Comparison of ENCODE assay signal across 20 mouse cellular contexts in the genomic region with DNA sequence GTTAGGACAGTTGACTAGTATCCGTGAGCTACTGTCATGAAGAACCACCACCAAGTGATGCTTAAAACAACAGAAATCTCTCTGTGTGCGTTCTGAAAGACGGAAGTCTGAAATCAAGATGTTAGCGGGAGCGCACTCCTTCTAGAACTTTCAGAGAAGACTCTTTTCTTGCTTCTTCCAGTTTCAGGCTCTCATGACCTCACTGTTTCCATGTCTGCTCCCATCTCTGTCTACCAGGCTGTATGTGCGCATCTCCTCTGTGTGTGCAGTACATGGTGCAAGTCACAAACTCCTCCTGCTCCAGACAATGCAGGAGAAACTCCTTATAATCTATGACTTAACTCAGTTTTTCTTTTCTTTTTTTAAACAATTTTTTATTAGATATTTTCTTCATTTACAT. TPM values are rescaled to one million over a fixed set of nuclear protein-coding genes. Genes with fewer than 3 reads are reported as not detected.
DNase-seq lines count a peak whose midpoint lies in the region; ATAC-seq and TF ChIP-seq lines count a peak whose summit lies in the region.
"Had no signal": no experiment of that assay in that cellular context is flagged by ENCODE, and none has a peak within 500 bp of the region (broad histone marks: within the 10 kb centered on the region; RNA-seq: fewer than 3 reads in every experiment).

No protein-coding gene starts in this region.

- TF ChIP-seq CTCF in CH12.LX (conservative IDR thresholded peaks at IDR 0.05 in 1 of 2, IDR thresholded peaks at IDR 0.05 in 1 of 2; ENCODE audit: low read depth in 2 of 2, low read length in 2 of 2), result no peak
- TF ChIP-seq CTCF in liver, postnatal 0 days (IDR thresholded peaks at IDR 0.05; ENCODE audit: low read depth), result no peak

- dilution Hi-C loops in CH12.LX (cut with MboI; ENCODE audit: extremely low pct_ligation_motif_present, extremely low pct_unique_long_range_greater_than_20kb, low sequenced_read_pairs), result no loop called here

- no peak overlapping the region for H3K4me3 ChIP-seq in CH12.LX (replicated peaks in 1 of 3; ENCODE audit: low read depth in 2 of 3, low read length in 2 of 3, poor library complexity in 1 of 3)
- H3K4me3 ChIP-seq in liver, postnatal 0 days (ENCODE audit: low read depth, low read length), result no peak overlapping the region

- in situ Hi-C loops in CH12.LX (cut with MboI; ENCODE audit: low pct_ligation_motif_present, low pct_unique_long_range_greater_than_20kb, low sequenced_read_pairs), result loop anchor here (5.0 to 25.0 kb wide), 3 partner anchors 229 to 744 kb away; partner anchors contain the start of genes Cdc20b and Gpx8

- peak; percentile 56; the same call in 1 of the 2 replicates for TF ChIP-seq EP300 in CH12.LX (IDR thresholded peaks at IDR 0.05; ENCODE audit: low read length)
- no peak for TF ChIP-seq EP300 in liver, postnatal 0 days (IDR thresholded peaks at IDR 0.05; ENCODE audit: low read depth)

- peaks cover 0 to 1% of the 10 kb centered on the region in 2 experiments for H3K36me3 ChIP-seq in CH12.LX (replicated peaks in 1 of 2; ENCODE audit: control insufficient read depth in 1 of 2, insufficient read depth in 1 of 2, low read length in 1 of 2)
- H3K36me3 ChIP-seq in liver, postnatal 0 days (replicated peaks; ENCODE audit: insufficient read depth, low read length), result no peaks in the 10 kb centered on the region
- H3K36me3 ChIP-seq: G1E had no signal

- H3K9me3 ChIP-seq in CH12.LX (replicated peaks; ENCODE audit: low read length), result no peaks in the 10 kb centered on the region
- H3K9me3 ChIP-seq in liver, postnatal 0 days (ENCODE audit: low read length), result no peaks in the 10 kb centered on the region
- H3K9me3 ChIP-seq: G1E had no signal

- no peak for TF ChIP-seq RAD21 in CH12.LX (IDR thresholded peaks at IDR 0.05; ENCODE audit: low read depth, low read length)

- 83% methylated on average over 6 of the region's 6 CpGs for WGBS in liver, postnatal 0 days (ENCODE audit: insufficient replicate concordance)

- ATAC-seq in CD4-positive, CD25-positive, alpha-beta regulatory T cell, adult 4 months, result no peak
- no peak for ATAC-seq in liver, postnatal 0 days
- ATAC-seq: activated CD4-positive, CD25-positive, alpha-beta regulatory T cell, adult 4 months; Patski had no signal

- H3K79me2 ChIP-seq in CH12.LX (replicated peaks; ENCODE audit: control insufficient read depth, extremely low read depth, insufficient read depth, poor library complexity, severe bottlenecking), result no peaks in the 10 kb centered on the region

- H3K27me3 ChIP-seq in CH12.LX (replicated peaks), result no peaks in the 10 kb centered on the region
- H3K27me3 ChIP-seq in liver, postnatal 0 days (ENCODE audit: insufficient read depth, low read length), result no peaks in the 10 kb centered on the region
- H3K27me3 ChIP-seq: Patski had no signal

- TF ChIP-seq POLR2A in CH12.LX (IDR thresholded peaks at IDR 0.05; ENCODE audit: low read depth, low read length), result no peak

- H3K9ac ChIP-seq in CH12.LX (ENCODE audit: insufficient read depth, low read depth), result no peak overlapping the region
- H3K9ac ChIP-seq in liver, postnatal 0 days (replicated peaks), result no peak overlapping the region

- no peak overlapping the region; the same call in 1 of the 2 replicates for H3K27ac ChIP-seq in CH12.LX (ENCODE audit: insufficient read depth, low read depth)
- no peak overlapping the region for H3K27ac ChIP-seq in liver, postnatal 0 days (ENCODE audit: low read depth)

- peaks cover 17 to 50% of the 10 kb centered on the region in 2 experiments for H3K4me1 ChIP-seq in CH12.LX (ENCODE audit: control insufficient read depth in 1 of 2, insufficient read depth in 2 of 2)
- peaks cover 1% of the 10 kb centered on the region for H3K4me1 ChIP-seq in liver, postnatal 0 days (ENCODE audit: insufficient read depth)

- H3K4me2 ChIP-seq in CH12.LX (ENCODE audit: insufficient read depth, low read depth, poor library complexity, severe bottlenecking), result no peak overlapping the region
- no peak overlapping the region for H3K4me2 ChIP-seq in liver, postnatal 0 days (ENCODE audit: low read depth, low read length)

- DNase-seq in CD4-positive, CD25-positive, alpha-beta regulatory T cell, adult 2 months (ENCODE audit: low read depth, low spot score), result peak; percentile 17
- no peak for DNase-seq in CH12.LX (ENCODE audit: extremely low read depth)
- no peak for DNase-seq in liver, postnatal 0 days
- DNase-seq: adrenal gland, adult 2 months; adrenal gland, adult 8-10 months; adrenal gland, postnatal 10 days; adrenal gland, postnatal 25 days; adrenal gland, postnatal 36 days; B cell, adult 2 months; cerebellum, adult 11 months; cerebellum, adult 11-12 months; cerebellum, adult 18-20 months; cerebellum, adult 2 months; cerebellum, adult 8-10 months; cerebellum, adult 9-10 months had no signal

TF ChIP-seq in CH12.LX, 34 proteins besides CTCF, POLR2A, EP300 and RAD21:
- no peak for TF ChIP-seq MAX (IDR thresholded peaks at IDR 0.05; ENCODE audit: low read length)
- TF ChIP-seq ZKSCAN1 (IDR thresholded peaks at IDR 0.05; ENCODE audit: borderline replicate concordance, low read depth, low read length), result no peak
- no peak for TF ChIP-seq ZC3H11A (IDR thresholded peaks at IDR 0.05; ENCODE audit: low read depth, low read length)
- TF ChIP-seq BHLHE40 (IDR thresholded peaks at IDR 0.05; ENCODE audit: low read depth, low read length), result no peak
- no peak for TF ChIP-seq MAFK (IDR thresholded peaks at IDR 0.05; ENCODE audit: insufficient replicate concordance, low read length)
- no peak for TF ChIP-seq KAT2A (IDR thresholded peaks at IDR 0.05; ENCODE audit: insufficient replicate concordance, low read length)
- no peak for TF ChIP-seq ETS1 (conservative IDR thresholded peaks at IDR 0.05; ENCODE audit: low read depth, low read length)
- TF ChIP-seq MXI1 (IDR thresholded peaks at IDR 0.05; ENCODE audit: low read depth, low read length), result no peak
- no peak for TF ChIP-seq E2F4 (IDR thresholded peaks at IDR 0.05; ENCODE audit: insufficient replicate concordance, low read depth, low read length)
- TF ChIP-seq JUND (conservative IDR thresholded peaks at IDR 0.05; ENCODE audit: low read depth, low read length), result peak; percentile 67
- no peak for TF ChIP-seq PAX5 (IDR thresholded peaks at IDR 0.05; ENCODE audit: low read length)
- TF ChIP-seq JUN (IDR thresholded peaks at IDR 0.05; ENCODE audit: insufficient read depth, low read depth, low read length), result peak; percentile 84
- TF ChIP-seq CHD1 (IDR thresholded peaks at IDR 0.05; ENCODE audit: low read depth, low read length), result no peak

RNA-seq across cellular contexts. Expression of gene Ankrd55, which starts 4.8 kb away (rescaled TPM):
- 10 to 100 TPM; 12.1 to 14.6 TPM for polyA plus RNA-seq in CD4-positive, CD25-positive, alpha-beta regulatory T cell, adult 4 months (2017; shearing (Covaris generic))
- total RNA-seq in CH12.LX (2012; rRNA removed) (2.2 TPM in 2 replicates), CH12.LX (2014; rRNA removed) (1.1 TPM in 2 replicates)
- polyA plus RNA-seq in CH12.LX (2012; ENCODE audit: insufficient read length, low read depth), result 1.1 and 1.3 TPM in 2 replicates
- 1.3 and 1.5 TPM in 2 replicates for polyA plus RNA-seq in liver, postnatal 0 days (2015; fragmentation: Nextera tagmentation; extraction: Ambion mirVana)
- total RNA-seq: MEL had no signal
- polyA plus RNA-seq: G1E had no signal
